Mouse (Mus musculus) Muller cell, postnatal 12 days (primary cell): ENCODE results near the gene Taf9.

Source experiments
- DNase-seq: peaks from one replicate; pipeline ENCODE4 v3.0.0-alpha.2; 2015; ENCODE audit errors: inconsistent ontology term

The Taf9 gene

DNA sequence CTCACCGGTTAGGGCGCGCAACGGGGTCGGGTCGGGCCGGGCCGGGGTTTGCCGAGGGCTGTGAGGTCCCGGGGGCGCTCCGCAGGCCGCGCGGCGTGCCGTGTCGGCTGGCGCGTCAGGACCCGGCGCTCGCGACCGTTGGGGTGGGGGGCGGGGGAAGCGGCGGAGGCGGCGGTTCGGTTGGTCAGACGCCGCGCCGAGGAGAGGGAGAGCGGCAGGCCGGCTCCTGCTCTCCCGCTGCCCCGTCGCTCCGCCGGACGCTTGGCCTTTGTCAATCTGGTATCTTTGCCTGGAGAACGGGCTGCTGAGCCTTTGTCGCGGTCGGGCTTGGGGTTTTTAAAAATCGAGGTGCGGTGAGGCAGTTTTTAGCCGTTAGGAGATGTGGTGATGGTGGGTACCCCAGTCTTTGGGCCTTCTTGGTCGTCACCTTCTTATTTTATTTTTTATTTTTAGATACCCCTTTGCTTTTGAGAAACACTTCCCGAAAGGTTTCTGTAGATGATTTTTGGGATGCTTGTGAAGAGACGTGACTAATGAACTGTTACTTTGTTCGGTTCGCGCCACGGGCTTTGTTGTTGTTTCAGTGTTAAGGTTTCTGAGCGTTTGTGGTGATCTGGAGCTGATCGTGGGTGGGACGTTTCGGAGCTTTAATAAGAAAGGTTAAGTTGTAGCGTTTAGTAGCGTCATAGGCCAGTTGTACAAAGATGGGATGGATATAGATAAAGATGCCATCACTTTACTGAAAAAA is at the start of gene Taf9:
Taf9 (plus strand) TSS at position 141 of the 748 bp plus-strand sequence.
- peak; percentile 0 for DNase-seq

DNA sequence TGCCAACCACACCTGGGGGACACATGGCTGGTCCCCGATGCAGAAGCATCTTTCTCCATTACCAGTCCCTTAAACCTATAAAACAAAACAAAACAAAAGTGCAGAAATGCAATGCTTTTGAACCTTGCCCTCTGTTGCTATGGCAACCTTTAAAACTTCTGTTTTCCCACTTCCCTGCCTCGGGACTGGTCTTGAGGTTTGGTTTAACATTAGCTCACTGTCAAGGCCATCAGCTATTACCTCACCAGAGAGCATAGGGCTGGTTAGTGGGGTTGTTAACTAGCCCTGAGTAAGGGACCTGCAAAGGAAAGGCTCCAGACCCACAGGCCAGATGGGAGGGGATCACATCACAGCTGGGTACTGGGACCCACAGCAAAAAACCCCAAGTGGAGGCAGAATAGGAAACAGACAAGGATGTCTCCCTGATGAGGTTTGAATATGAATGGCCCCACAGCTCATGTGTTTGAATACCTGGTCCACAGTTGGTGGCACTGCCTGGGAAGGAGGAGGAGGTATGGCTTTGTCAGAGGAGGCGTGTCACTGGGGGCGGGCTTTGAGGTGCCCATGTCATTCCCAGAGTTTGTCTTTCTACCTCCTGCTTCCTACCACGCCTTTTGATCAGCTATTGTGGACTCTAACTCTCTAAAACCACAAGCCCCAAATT is 49.0 kb upstream of the Taf9 start:
- DNase-seq, result no peak

DNA sequence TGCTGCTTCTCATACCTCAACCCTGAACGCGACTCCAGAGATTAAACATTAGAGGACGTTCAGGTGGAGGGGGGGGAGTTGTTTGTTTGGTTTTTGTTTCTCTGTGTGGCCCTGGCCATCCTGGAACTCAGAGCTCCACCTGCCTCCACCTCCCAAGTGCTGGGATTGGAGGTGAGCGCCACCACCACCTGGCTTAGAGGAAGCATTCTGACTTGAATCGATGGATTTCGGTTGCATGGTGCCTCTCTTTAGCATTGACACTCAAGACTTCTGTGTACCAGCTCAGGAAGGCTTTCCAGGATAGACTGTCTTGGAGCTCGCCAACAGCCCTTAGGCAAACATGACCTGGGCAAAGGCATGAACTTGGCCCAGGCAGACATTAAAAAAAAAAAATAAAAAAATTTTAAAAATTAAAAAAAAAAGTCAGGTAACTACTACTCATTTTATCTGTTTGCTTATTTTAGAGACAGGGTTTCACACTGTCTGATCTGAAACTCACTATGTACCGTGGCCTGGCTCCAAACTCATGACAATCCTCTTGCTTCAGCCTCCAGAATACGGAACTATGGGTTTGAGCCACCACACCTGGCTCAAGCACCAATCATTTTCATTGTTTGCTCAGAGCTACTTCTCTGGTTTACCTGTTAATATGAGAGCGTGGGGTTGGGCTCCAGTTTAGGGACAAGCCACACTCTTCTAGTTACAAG is 48.2 kb upstream of the Taf9 start:
- DNase-seq, result no peak

DNA sequence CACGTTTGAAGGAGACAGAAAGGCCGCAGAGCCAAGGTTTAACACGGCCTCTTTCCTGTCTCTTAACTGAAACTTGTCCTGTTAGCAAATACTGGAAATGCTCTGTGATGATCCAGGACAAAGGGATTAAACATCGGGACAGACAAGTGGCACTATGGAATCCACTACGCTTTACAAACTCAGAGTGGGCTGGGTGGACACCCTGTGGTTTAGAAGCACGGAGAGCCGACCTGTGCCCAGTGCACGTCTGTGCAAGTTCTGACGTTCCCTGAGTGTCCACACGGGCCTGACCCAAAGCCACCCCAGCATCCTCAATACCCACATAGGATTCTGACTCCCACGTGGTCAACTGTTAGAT is 47.7 kb upstream of the Taf9 start:
- no peak for DNase-seq

DNA sequence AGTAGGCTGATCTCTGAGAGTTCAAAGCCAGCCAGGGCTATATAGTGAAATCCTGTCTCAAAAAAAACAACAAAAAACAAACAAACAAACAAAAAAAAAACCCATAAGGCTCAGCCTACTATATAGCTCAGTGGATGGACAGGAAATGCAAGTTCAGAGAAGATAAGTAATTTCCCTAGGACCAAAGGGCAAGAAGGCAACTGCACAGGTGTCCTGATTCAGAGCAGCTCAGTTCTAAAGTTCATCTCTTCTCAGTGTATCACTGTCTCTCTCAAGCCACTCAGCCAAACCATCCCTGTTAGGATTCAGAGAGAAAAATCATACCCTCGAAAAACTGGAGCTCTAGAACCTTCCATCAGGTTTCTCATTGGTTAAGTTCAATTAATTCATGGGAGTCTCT is 45.5 kb upstream of the Taf9 start:
- no peak for DNase-seq

- DNase-seq, result no peak
These were observed 43.6 kb upstream of the Taf9 start for GRCm38 (mm10) chr13:100607756-100608155.

- no peak for DNase-seq
These were observed 40.1 kb upstream of the Taf9 start for GRCm38 (mm10) chr13:100611266-100611665.

DNA sequence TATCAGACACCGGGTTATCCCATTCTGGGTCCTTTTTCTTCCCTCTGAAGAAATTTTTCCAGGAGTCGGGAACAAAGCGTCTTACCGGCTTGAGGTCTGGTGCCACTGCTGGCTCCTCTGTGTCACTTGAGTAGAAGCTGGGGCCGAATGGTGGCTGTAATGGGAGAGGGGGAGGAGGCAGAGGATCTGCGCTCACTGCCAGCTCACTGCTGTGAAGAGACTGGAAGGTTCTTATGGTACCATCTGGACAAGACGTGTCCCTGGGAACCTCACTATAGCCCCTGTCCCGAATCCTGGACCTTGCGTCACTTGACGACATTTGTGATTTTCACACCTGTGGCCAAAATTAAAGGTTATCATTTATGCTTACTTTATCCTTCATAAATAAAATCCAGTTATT is 39.1 kb upstream of the Taf9 start:
- DNase-seq, result no peak

GRCm38 (mm10) chr13:100612903-100613302 is 38.5 kb upstream of the Taf9 start:
- DNase-seq, result no peak

DNA sequence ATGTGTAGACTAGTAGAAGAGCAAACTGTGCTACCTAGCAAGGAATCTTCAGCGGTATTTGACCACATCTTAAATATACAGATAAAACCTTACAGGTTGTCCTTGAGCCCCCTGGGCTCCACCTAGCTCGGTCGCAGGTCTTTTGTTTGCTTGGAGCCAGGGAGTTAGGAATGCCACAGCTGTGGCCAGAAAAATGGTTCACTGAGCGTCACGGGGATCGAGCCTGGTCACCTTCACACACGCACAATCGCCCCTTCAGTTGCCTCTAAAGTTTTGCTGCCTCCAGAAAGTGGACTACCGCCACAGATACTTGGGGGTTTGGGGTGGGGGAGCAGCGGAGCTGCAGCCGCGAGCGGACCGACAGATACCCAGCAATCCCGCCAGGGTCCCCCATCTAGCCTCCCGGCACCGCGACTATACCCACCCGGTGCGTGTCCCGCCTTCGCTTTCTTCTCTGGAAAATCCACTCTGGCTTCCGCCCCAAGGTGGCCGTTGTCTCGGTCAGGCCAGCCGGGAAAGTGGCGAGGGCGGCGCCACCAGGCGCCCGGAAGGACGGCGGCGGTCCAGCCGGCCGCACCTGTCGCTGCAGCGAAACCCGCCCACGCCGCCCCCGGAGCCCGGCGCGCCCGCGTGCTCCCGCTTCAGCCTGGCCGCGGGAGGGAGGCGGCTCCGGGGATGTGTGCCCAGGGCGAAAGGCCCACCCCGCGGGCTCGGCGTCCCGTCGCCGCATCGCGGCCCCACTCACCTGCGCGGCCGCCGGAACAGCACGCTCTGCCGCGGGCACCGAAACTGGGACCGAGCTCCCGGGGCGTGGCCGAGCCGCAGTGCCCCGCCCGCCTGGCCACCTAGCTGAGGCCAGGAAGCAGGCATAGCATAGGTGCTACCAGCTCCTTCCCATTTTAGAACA is 34.9 kb upstream of the Taf9 start, which contains the start of gene Marveld2:
Marveld2 (minus strand) TSS at position 791 of the 907 bp plus-strand sequence.
- DNase-seq, result peak; percentile 47

GRCm38 (mm10) chr13:100617583-100617982 is 33.8 kb upstream of the Taf9 start:
- no peak for DNase-seq

DNA sequence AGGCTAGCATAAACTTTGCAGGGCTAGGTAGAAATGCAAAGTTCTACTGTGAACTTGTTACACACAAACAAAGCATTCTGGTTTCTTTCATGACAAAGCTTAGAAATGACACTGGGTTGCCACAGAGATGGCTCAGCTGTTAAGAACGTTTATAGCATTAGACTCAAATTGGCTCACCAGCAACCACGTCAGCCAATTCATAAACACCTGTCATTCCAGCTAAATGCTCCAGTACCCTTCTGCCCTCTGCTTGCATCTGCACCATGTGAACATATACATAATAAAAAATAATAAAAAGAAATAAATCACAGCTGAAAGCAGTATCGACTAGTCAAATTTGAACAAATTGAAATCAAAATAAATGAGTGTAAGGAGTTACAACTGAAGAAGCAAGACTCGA is 29.1 kb upstream of the Taf9 start:
- DNase-seq, result no peak

DNA sequence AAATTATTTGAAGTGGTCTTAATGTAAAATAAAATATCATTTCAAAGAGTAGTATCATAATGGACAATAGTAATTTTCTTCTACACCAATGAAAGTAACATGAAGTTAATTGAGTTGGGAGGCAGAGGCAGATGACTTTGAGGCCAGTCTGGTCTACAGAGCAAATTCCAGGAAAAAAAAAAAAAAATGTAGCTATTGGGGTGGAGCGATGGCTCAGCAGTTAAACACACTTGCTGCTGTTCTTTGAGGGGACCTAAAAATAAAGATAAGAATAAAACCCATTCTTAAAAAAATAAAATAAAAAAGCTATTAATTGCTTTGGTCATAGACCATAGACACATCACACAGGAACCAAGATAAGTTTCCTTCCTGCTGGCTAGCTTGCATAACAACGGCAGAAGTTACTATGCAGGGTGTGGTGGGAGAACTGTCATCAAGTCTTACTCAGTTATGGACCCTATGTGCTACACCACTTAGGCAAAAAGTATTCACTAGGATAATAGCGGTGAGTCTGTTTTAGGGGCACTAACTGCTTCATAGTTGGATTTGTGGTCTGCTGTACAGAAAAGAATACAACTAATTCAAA is 17.2 kb upstream of the Taf9 start:
- no peak for DNase-seq

GRCm38 (mm10) chr13:100642471-100643209 is 8.7 kb upstream of the Taf9 start:
- DNase-seq, result no peak

- no peak for DNase-seq
These were observed 3.2 kb upstream of the Taf9 start for GRCm38 (mm10) chr13:100648223-100648622.

DNA sequence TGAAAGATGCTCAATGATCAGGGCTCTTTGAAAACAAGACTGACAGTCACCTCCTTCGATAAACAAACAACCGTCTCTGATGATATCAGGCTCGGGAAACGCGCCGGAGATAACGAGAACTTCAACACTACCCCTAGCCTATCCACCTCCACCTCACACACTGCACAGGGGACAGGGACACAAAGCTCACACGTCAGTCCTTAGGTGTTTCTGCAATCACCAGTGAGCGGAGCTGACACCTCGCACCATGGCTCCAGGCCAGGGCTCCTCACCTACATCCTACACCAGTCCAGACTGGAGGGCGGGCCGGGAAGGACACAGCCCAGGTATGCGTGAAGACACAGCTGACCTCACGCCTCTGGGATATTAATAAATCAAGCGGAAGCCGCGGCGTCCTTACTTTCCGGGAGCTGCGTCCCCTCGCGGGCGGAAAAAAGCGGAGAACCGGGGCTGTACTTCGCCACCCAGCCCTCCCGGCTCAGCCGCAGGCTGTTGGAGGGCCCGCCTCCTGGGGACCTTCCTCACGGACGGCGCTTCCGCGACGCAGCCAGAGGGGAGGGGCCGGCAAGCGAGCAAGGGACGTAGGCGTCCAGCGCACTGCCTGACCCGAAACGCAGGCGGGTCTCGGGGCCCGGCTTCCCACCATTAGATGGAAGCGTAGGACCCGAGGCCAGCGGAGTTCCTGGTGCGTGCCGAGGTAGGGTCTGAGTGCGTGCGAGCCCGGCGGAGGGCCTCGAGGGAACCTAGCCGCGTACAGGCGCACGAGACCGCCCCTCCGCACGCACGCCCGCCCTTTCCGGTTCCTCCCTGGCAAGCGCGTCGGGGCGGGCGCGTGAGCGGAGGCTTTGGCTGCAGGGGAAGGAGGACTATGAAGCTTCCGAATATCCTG is 585 bp upstream of the Taf9 start, which contains the start of the genes Ak6 and Rad17:
Ak6 (plus strand) TSS at position 430 of the 889 bp plus-strand sequence.
Rad17 (minus strand) TSS at position 502 of the 889 bp plus-strand sequence.
- DNase-seq, result peak; percentile 97

GRCm38 (mm10) chr13:100658091-100658490 is 6.7 kb downstream of the Taf9 start:
- no peak for DNase-seq

- DNase-seq, result peak; percentile 30
These were observed 8.6 kb downstream of the Taf9 start for GRCm38 (mm10) chr13:100659864-100660456.
